Mouse (Mus musculus) liver, adult 2 months (tissue): Measurements from ENCODE around the gene Slc35e3.

Experiments used
- CTCF ChIP-seq: fragments of 200-500 bp; IDR thresholded peaks from 2 replicates; pipeline ENCODE4 v1.5.1; 2011; ENCODE audit warnings: low read depth, low read length, control low read depth
- POLR2A ChIP-seq: fragments of 200-500 bp; IDR thresholded peaks from 2 replicates; pipeline ENCODE4 v1.6.1; 2011; ENCODE audit warnings: low read length, control low read depth; ENCODE audit not compliant: insufficient read depth; ENCODE audit errors: extremely low read depth

DNA sequence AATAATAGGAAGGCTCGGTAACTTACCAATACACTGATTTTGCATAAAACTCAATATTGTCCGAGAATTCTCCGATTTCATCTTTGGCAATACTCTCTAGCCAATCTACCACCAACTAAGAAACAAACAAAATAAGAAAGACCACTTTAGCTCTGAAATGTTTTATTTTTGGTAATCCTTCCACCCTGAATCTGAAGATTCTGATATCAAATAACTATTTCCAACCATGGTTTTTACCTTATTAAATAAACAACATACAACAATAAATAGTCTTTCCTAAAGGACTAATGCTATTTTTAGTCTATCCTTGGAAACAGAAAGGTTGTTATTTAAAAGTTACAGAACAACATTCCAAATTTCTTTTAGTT is 30.9 kb upstream of the Slc35e3 start:
- TF ChIP-seq CTCF (no peak), POLR2A (no peak)
